Mouse (Mus musculus) thymus, postnatal 14 days (tissue): ENCODE measurements around the gene Smtnl1.

Experiments
- DNase-seq: peaks from one replicate; pipeline ENCODE4 v3.0.0; 2021

The Smtnl1 gene

DNA sequence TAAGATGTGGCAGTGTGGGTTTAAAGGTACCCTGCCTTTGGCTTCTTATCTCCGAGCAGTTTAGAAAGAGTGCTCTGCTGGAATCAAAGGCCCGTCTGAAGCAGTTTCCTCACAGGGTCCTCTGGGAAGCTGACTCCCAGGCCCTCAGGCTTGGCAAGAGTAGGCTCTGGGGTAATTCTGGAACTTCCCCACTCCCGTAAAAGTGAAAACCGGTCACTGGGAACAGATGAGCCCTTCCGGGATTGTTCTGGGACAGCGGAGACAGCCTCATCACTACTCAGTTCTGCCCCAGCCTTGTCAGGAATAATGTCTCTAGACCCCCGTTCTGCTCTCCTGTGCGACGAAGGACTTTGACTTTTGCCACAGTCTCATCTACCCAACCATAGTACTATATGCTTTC, 32.0 kb downstream of the Smtnl1 start:
- no peak for DNase-seq

DNA sequence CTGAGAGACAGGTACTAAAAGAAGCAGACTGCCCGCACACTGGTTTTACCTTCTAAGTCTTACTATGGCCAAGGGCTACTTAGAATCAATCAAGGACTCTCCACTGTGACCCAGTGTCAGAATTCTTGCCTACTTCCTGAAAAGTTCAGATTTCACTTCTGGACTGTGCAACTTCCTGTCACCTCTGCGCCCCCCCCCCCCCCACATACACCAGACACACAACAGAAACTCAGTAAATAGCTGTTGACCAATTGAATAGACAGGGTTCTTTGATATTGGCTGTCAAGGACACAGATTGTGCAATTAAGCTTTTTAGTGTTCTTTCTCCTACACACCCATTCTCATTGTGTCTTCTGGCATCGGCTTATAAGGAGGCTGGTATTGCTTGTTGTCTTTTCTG, 34.1 kb downstream of the Smtnl1 start:
- DNase-seq = no peak

DNA sequence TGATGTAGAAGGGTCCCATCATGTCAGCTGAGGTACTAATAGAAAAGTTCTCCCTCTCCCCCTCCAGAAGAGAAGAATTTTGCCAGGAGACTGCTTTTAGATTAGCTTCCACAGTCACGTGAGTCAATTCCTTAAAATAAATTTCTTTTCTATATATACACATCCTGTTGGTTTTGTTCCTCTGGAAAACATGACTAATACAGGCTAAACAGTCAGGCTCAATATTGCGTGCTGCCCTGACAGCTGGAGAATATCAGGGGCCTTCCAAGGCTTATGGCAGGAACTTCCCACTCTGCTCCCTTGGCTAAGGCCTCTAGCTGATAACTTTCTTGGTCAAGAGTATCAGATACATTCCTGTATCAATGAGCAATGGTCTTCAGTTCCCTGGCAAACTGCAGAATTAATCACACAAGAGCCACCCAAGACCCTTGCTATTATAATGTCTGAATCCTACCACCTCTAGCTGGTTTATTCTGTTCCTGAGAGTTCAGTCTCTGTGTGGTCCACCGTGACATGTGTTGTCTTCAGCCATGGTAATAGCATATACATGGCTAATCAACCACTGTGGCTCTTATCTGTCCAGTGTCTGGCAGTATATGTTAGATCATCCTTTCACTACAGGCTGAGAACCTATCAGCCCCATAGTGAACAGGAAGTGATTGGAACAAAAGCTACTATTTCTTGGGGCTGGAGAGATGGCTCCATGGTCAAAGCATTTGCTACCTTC, 38.4 kb downstream of the Smtnl1 start:
- no peak for DNase-seq

DNA sequence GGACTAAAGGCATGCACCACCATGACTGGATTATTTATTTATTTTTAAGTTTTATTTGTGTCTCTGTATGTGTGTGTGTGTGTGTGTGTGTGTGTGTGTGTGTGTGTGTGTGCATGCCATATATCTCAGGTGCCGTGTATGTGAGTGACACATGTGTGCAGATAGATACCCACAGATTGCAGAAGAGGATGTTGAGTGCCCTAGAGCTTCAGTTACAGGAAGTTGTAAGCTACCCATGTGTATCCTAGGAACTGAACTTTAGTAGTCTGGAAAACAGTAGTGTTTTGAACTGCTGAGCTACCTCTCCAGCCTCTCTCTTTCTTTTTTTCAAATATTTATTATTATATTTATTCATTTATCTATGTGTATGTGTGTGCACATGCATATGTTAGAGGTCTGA, 39.1 kb downstream of the Smtnl1 start:
- no peak for DNase-seq

DNA sequence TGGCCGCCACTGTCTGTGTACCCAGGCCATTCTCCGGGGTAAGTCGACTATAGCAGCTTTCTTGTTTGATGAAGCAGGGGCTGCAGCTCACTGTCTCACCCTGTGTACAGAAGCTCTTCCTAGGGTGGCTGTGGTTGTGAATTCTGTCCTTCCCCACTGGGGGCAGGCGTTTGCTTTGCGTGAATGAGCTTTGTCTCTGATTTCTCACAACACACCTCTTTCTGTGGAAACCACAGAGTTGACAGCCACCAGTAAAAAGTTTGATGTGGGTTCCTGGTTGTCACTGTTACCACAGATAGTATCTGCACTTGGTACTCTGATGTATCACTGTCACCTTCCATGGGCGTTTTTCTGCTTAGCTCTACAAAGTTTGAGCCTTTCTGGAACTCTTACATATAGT, 43.2 kb downstream of the Smtnl1 start:
- DNase-seq = peak; percentile 65

DNA sequence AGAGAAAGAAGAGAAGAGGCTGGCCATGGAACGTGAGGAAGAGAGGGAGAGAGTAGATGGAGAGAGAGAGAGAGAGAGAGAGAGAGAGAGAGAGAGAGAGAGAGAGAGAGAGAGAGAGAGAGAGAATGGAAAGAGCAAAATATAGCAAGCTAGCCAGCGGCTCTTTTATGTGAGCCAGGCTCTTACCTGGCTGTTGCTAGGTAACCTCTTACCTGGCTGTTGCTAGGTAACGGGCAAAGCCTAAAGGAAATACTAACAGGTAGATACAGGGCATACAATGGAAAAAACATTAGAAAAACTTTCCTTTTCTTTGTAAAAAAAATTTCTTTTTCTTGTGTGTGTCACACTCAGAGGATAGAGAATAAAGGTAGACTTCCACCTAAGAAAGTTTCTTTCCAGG, 44.7 kb downstream of the Smtnl1 start:
- no peak for DNase-seq

DNA sequence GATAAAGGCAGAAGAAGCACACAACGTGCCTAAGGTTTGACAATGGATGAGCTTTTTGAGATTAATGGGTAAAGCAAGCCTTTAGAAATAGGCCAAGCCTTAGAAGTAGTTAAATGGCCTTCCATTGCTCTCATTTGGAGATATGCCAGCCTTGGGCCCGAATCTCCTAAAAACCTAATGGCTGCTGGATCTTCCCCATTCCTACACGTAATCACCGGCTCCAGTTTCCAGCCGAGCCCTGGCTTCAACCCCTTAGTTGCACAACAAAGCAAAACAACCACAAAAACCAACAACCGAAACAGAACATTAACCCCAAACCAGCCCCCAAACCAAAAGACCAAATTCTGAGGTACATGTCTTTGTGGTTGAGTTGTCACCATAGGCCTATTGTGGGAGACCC, 46.8 kb downstream of the Smtnl1 start:
- DNase-seq = no peak

DNA sequence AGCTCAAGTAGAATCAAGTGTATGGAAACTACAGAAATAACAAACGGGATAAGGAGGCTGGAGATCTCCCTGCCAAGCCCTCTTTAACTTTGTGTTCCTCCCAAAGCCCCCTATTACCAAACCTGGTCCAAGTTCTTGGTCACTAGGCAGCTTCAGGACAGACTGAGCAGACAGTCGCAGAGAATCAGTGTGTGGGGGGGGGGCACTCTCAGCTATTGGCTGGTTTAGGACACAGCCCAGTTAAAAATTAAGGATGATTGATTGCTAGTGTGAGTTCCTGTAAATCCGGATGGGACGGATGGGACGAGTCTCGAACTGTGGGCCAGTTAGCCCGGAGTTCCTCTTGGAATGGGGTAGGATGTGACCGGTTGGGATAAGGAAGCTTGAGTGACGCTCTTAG, 47.2 kb downstream of the Smtnl1 start, which contains the start of gene Serping1:
Gene Serping1, minus strand, starts transcription at position 204 of the 400 bp plus-strand sequence.
- DNase-seq = no peak

DNA sequence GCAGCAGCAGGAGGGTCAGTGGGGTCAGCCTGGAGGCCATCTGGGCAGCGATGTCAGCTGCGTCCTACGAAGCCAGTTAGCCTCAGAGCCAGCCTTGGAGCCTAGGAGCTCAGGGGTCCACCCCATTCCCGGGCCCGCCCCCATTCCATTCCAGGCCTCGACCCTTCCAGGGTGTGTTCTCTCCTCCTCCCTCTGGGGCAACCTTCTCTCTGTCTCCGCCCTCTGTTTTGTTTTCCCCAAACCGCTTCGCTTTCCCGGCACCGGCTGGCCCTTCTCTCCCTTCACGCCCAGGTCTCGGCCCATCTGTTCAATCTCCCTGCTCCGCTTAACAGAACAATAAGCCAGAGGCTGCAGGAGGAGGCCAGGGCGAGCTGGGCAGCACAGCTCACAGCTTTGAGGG, 47.7 kb downstream of the Smtnl1 start:
- DNase-seq = no peak

DNA sequence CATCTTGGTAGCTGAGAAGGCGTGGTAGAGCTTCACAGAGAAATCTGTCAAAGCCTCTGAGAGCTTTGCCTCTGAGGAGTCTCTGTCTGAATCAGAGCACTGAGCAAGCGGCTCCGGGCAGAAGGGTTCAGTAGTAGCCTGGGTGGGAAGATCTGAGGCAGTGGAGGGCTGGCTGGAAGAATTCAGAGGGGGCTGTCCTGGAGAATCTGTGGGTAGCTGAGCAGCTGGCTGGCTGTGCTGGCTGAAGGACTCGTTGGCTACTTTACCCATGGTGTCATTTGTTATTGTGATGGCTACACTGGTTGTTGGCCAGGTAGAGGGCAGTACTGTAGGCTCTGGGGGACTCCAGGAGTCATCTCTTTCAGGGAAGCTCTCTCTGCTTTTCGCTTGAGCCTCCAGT, 49.3 kb downstream of the Smtnl1 start:
- no peak for DNase-seq

DNA sequence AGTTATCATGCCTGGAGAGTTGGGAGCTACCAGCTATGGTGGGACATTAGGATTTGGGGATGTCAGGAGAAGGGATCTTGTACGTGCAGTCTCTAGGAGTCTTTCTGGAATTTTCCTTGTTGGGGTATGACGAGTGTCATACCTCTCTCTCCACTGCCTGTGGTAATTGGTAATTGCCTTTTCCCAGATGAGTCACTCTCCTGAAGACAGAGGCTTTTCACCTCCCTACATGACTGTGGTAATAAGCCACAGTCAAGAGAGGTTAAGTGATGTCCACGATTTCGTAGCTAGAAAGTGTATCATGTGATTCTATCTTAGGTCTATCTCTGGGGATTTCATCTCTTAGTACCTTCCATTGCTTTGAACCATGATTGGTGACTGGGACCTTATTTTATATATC, 50.0 kb downstream of the Smtnl1 start:
- DNase-seq = no peak

DNA sequence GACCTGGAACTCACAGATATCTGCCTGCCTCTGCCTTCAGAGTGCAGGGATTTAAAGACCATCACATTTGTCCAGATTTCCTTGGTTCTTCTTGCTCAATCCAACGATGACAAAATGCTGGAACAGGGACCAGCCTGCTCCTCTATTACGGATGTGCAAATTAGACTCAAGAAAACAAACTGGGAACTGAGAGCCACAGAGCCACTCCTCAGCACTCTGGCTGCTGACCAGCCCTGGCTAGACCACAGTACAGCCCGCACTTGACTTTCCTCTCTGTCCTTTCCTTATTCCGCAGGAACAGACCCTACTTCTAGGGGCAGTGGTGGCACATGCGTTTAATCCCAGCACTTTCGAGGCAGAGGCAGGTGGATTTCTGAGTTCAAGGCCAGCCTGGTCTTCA, 52.0 kb downstream of the Smtnl1 start:
- no peak for DNase-seq

DNA sequence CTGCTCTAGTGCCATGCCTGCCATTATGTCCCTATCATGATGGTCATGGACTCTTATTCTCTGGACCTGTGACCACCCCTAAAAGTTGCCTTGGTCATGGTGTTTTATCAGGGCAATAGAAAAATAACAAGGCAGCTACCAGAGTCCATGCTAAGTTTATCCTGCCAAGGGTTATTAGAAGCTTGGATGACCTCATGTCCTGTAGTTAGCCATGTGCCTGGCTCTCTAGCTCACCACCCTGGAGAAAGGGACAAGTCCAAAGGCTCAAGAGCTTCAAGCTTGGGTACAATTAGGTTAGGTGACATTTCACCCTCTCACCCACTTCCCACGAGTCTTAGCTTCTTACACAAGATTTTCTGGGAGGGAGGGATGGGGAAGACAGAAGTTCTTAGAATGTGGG, 59.6 kb downstream of the Smtnl1 start:
- no peak for DNase-seq

DNA sequence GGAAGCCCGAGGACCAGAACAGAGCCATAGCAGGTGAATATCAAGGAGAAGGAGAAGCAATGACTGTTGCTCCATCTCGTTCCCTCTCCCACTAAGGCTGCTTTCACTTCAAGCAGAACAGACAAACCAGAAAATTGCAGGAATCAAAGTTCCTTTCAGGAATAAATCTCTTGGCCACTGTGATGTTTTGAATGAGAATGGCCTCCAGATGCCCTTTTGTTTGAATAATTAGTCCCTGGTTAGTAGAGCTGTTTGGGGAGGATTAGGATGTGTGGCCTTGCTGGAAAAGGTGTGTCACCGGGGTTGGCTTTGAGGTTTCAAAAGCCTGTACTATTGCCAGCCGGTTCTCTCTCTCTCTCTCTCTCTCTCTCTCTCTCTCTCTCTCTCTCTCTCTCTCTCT, 60.2 kb downstream of the Smtnl1 start:
- no peak for DNase-seq

DNA sequence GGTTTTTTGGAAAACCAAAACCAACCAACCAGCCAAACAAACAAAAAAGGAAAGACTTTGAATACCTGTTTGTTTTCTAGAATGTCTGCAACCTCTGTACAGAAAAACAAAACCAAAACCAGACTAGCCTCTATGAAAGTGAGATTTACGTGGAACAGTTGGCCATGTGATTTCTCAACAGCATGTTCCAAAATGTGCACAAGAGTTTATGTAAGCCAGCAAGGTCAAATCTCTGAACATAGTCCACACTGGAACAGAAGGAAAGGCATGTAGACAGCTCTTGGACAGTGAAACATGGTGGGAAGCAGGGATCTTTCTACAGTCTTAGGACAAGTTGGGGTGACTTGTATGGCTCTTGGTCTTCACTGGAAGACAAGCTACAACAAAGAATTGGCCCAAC, 60.6 kb downstream of the Smtnl1 start:
- DNase-seq = no peak

DNA sequence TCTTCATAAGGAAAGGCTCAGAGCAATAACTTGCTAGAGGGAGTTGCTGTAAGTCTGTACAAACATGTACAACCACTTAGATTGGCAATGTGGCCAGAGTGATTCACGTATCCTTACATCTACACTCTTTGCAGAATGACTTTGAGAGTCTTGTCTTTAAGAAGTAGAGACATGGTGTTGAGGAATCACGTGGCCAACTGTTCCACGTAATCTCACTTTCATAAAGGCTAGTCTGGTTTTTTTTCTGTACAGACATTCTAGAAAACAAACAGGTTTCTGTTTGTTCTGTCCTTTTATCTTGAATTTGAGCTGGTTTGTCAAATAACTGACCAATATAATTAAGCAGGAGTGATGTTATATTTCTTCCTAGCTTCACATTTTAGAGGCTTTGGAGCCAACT, 61.1 kb downstream of the Smtnl1 start:
- no peak for DNase-seq
